Mouse (Mus musculus) cerebellum, adult (tissue): Measurements from ENCODE around the gene Tasp1.
"Not testable (repeated sequence)": the region's sequence is repeated elsewhere in the genome, so short reads cannot be mapped to it uniquely, and the experiment has no call there.

ENCODE experiments used
- ATAC-seq: cut with Nextera tagmentation; 2 replicates; pipeline ENCODE4 v1.9.2; 2017; ENCODE audit warnings: mild to moderate bottlenecking, moderate library complexity, mixed read lengths; ENCODE audit not compliant: insufficient number of reproducible peaks, low FRiP score, low TSS enrichment

Gene Tasp1

DNA sequence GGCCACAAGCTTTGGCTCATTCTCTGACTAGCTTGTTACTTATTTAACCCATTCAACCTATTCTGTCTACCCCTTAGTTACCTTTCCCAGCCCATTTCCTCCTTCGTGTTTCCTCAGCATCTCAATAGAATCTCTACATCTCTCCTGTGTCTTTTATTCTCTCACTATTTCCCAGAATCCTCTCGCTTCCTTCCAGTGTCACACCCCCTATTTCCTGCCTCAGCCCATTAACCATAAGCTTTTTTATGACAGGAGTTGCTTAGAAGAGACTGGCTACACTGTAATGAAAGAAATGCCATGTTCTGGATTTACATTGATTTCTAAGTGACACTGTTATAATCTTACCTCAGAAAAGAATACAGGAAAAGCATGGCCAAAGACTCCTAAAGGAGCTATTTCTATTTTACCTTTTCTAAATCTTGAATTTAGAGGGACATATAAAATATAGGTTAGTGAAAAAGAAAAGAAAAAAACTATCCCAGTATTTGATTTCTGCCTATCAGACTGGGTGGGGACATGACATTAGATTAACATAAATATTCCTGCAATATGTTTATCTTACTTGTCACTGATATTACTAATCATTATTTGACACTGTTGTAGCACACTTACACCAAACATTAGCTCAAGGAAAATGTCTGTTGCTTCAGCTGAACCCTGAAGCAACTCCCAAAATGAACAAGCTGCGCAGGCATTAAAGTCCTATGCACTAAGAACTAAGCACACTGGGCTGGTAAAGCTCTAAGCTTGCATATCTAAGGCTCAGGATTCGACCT is 6.3 kb downstream of the Tasp1 start:
- no peak for ATAC-seq

DNA sequence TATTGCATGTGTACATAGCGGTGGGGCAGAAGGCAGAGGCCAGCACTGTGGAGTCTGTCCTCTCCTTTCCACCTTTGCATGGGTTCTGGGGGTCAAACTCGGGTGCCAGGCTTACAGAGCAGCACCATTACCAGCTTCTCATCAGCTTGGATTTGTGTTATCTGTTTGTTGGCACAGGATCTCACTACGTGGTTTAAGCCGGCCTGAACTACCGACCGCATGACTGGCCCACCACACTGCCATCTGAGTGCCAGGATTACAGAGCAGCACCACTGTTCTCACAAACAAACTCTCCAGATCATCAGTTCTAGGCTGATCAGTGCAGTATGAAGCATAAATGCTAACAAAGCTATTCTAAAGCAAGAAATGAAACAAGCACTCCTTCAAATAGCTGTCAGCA is 8.5 kb downstream of the Tasp1 start:
- ATAC-seq: no peak

DNA sequence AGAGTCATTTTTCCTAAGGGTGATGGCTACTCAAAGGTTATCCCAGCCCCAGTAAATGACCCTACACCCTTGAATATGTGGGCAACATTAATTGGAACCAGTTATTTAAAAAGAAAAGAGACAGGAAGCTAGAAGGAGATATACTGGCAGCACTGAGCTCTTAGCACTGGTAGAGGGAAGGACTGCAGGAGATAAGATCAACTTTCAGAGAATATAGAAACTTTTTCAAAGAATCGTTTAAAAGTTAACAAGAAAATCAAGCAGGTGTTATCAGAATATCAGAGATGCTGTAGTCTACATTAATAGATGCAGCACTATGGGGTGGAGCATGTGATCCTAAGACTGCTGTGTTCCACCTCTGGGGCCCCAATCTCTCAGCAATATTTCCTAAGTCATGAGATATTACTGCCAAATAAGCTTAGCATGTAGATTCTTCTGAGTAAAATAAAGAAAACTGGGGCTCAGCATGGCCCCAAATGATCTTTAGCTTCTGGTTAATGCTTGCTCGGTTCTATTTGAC is 14.9 kb downstream of the Tasp1 start:
- ATAC-seq: no peak

DNA sequence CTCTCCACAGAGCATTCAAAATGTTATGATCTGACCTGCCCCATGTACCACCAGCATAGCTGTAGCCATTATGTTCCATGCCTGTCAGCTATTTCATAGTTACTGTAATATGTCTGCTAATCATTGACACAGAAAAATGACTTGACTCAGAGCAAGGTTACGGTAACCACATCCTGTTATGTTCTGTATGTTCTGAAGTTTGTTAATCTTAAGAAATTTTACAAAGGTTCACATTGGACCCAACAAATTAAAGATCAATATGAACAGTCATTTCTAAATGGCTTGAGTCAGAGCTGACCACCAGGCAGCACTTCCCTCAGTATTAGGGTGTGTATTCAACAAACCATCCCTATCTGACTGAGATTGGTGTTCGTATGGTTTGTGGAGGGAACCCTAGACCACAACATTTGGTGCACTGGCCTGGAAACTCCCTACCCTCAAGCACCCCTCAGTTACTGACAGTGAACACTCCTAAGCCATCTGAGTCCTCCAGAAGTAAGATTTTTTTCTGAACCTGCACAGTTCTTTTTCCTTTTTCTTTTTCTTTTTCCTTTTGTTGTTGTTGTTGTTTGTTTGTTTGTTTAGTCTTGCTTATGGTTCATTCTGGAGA is 24.0 kb downstream of the Tasp1 start:
- ATAC-seq: no peak

DNA sequence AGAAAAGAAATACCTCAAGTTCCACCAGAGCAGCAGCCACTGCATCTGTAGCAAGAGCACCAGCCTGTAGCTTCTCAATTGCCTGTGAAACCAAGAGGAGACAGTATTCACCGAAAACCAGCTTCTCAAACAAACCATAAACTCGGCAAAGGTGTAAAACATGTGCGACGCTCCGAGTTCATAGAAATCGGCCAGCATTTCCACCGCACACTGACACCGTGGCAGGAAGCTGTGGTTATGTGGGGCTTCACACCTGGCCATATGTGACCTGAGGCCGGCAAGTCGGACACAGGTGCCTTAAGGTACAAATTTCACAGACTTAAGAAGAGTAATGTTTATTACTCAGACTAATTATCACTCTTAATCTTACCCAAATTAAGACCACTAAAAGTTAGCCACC is 24.5 kb downstream of the Tasp1 start:
- ATAC-seq: no peak

DNA sequence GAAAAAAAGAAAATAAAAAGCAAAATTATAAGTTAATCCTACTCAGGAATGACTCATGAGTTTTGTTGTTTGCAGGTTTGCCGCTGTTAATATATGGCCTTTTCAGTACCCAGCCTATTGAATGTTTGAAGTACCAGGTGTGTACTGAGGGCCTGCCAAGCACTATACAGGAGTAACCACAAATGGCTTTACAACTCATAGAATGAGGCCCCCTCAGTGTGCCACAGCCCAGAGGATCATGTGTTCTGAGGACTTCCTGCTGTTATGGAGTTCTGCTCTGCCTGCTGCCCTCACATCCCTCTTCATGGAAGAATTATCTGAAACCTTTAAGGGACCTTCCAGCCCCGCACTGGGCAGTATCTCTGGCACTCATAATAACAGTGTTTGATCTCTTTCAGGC is 29.1 kb downstream of the Tasp1 start:
- ATAC-seq: no peak

DNA sequence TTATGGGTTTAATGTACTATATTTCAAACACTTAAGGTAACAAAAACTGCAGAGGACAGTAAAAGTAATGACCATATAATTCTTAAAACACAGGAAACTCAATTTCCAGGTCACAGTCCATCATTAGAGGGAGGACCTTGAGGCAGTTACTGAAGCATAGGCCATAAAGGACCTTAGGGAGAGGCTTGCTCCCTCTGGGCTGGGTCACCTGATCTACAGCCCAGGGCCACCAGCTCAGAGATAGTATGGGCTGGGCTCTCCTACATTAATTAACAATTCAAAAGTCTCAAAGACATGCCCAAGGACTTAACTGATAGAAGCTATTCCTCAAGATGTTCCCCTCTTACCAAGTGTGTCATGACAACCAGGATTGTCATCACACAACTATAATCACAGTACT is 29.8 kb downstream of the Tasp1 start:
- no peak for ATAC-seq

DNA sequence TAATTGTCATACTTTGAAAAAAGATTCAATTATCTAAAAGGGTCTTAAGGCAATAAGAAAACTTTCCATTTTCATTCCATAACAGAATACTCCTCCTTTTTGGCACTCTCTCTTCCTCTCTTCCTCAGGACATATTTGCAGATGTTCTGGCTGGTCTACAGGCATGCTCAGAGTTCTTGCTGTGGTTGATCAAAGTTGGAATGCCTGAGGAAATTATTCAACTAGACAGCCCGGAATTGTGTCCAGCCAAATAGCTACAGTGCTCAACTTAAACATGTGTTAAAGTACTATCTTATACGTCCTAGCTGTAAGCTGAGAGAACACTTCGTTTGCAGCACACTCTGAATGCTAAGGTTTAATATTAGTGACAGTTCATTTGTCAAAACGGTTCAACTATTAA is 41.7 kb downstream of the Tasp1 start:
- ATAC-seq: no peak

DNA sequence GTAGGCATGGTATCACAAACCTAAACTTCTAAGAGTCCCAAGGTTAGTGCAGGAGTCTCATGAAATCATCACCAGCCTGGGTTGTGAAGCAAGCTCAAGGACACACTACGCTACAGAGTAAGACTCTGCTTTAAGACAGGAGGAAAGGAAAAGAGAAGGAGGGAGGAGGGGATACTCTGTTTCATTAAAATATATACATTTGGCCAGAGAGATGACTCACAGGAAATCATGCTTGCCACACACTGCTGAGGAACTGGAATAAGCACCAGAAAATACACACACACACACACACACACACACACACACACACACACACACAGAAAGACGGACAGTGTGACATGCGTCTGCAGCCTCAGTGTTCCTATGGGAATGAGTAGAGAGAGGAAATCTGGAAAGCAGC is 59.2 kb downstream of the Tasp1 start:
- ATAC-seq: no peak

DNA sequence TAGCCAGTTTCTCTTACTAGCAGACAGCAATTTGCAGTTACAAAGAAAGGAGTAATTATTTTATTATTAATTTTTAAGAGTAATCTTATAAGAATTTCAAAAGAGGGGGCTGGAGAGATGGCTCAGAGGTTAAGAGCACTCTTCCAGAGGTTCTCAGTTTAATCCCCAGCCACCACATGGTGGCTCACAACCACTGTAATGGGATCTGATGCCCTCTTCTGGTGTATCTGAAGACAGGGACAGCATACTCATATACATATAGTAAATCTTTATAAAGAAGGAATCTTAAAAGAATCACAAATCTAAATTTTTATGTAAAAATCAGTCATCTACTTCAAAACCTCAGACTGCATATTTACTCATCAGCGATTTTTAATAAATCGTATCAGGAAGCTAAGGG is 68.4 kb downstream of the Tasp1 start:
- no peak for ATAC-seq

DNA sequence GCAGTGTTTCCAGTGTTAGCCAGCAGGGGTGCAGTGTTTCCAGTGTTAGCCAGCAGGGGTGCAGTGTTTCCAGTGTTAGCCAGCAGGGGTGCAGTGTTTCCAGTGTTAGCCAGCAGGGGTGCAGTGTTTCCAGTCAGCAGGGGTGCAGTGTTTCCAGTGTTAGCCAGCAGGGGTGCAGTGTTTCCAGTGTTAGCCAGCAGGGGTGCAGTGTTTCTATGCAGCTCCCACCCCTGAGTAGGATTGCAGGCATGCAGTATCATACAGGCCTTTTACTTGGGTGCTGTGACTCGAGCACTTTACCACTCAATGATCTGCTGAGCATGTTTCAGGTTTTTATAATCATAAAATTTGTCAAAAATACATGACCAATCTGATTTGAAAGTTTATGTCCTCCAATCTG is 76.7 kb downstream of the Tasp1 start:
- not testable (repeated sequence) for ATAC-seq

DNA sequence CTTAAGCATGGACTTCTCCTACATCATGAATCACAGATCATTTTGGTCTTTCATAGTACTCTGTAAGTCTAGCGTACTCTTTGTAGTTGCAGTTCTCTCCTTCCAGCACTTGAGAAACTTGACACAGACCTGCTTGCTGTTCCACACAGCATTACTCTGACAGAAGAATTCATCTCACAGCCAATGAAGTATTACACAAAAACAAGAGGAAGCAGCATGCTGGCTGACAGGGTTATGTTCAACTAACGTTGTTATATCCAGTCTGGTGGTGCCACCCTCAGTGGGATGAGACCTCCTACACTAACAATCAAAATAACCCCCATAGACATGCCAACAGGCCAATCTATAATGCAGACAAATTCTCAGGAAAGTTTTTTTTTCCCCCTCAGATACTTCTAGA is 99.2 kb downstream of the Tasp1 start:
- ATAC-seq: no peak

DNA sequence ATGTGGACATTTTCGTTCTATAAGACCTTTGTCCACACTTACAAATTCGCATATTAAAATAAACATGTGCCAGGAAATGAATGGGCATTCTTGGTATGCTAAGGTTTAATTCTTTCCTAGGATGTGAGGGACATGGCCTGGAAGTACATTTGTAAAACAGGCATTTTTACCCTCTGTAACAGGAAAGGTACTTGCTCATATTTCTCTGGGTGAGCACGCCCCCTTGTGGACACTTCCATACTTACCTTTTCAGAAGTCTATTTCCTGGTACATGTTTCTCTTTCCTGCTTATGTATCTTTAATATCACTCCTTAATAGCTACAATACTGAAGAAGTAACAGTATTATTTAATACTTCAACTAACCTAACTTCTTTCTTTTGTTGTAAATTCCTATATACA is 100.3 kb downstream of the Tasp1 start:
- ATAC-seq: no peak

DNA sequence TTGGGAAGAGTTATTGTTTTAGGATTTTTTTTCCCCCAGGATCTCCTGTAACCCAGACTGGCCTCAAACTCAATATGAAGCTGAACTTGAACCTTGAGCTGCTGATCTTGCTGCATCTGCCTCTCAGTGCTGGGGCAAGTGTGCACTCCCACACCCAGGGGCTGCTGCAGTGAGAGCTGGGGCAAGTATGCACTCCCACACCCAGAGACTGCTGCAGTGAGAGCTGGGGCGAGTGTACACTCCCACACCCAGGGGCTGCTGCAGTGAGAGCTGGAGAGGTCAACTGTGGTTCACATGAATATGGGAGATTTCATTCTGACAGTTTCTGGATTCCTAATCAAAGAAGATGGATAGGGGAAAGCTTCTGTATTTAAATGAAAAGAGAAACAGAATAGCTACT is 117.8 kb downstream of the Tasp1 start:
- no peak for ATAC-seq

DNA sequence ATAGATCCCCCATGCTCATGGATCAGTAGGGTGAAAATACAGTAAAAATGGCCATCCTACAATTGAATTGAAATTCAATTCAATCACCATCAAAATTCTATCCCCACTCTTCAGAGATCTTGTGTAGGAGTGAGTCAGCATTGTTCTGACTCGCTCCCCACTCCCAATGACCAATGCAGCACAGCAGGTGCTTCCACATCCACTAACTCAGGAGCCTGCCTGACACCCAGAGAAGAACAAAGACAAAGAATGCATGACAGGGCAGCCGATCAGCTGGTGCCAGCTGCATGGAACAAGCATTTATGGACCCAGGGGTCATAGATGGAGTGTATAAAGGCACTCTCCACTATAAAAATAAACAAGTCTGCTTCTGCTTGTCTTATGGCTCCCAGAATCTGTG is 129.0 kb downstream of the Tasp1 start:
- ATAC-seq: no peak

DNA sequence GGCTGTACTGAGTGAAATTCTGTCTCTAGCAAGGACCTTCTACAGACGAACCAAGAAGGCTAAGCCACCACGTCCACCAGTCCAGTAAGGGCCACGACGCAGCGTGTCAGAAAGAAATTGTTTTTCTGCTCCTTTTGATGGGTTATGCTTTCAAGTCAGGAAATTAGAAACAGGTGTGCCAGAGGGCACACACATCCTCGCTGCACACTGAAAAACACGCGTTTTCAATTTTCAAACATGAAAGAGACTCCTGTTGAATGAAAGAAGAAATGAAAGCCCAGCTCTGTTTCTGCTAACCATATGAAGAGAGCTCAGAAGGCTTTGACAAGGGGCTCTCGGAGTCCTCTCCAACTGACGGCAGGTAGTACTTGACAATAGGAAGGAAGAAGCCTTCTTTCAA is 132.0 kb downstream of the Tasp1 start:
- no peak for ATAC-seq

DNA sequence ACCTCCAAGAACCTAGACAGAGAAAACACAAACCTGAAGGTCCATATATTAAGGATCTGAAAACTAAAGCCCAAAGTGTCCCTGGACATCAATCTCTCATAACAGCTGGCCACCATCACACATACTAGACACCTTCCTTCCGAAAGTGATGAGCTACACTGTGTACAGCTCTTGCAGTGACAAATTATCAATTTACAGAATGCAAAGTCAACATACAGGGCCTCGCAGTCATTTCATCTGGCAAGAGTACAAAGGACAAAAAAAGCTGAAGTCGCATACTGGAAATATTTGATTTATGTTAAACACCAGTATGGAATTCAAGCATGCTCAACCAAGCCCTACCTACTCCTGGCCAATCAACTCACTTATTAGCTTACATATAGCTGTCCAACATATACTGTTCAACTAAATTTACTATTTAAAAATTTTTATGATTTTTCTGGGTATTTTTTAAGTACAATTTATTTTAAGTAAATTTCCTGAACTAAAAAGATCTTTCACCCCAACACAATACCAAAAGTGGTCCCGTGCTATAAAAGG is 132.5 kb downstream of the Tasp1 start:
- no peak for ATAC-seq

DNA sequence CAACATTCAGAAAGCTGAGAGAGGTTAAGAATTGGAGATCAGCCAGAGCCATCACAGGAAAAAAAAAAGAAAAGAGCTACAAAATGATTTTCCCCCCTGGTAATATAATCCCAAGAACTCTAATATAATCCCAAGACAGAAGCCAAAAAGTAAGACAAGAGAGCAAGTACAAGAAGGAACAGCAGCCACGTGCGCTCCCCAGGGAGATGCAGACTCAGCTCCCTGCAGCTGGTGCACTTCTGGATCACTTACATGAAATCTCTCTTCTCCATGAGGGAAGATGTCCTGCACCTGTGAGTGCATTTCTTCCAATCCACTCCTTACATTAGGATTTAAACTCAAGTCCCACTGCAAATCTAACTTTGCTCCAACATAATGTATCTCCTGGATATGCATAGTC is 134.4 kb downstream of the Tasp1 start:
- no peak for ATAC-seq

DNA sequence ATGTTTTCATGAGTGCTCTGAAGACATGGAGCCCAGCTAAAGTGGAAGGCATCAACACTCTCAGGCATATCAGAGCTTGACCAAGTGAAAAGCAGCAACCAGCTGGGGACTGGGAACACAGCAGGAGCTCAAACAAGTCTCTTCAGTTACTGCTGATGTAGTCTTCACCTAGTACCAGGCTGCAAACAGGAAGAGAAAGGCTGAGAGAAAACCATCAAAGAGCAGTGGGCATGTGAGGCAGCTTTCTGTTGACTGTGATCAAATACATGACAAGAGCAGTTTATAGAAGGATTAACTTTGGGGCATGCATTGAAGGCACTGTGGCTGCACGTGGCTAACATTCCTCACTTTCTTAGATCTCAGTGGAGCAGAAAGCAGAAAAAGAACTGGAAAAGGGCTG is 141.7 kb downstream of the Tasp1 start:
- ATAC-seq: no peak

DNA sequence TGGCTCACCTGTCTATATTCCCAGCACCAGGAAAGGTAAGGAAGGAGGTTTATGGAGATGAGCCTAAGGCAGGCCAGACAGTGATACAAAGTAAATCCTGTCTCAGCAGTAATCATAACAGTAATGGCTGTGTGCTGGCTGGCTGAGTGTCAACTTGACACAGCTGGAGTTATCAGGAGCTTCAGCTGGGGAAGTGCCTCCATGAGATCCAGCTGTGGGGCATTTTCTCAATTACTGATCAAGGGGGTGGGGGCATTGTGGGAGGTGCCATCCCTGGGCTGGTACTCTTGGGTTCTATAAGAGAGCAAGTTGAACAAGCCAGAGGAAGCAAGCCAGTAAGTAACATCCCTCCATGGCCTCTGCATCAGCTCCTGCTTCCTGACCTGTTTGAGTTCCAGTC is 145.2 kb downstream of the Tasp1 start:
- not testable (repeated sequence) for ATAC-seq

DNA sequence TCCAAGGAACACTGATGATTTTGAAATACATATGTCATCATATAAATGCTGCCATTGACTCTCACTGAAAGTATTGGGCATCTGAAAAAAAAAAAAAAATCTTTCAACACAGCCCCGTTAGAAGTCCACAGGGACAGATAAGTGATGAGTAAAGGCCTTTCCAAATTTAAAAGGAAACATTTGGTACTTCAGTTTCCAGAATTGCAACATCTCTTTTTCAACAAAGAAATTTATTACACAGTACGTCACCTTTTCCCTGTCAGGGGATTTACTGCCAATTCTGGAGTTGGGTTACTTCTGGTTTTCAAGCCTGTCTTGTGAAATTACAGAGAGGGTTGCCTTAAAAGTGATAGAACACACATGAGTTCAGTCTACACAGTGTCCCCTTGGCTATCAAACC is 146.8 kb downstream of the Tasp1 start:
- no peak for ATAC-seq
